Mouse (Mus musculus) forebrain, embryonic 13.5 days (tissue): ENCODE measurements at regions not wholly inside any gene's neighbourhood (a gene's known extent, or its start where the extent isn't known, plus 50 kb on each side); places are given as distances from the start of the nearest gene placed in this dataset.

ENCODE experiments used
- ATAC-seq: fragments of 200-750 bp; cut with Nextera tagmentation; 2 replicates; pipeline ENCODE4 v1.8.0; 2017
- H3K27ac ChIP-seq: fragments of 300-500 bp; sonication (generic); 2 replicates; pipeline ENCODE4 v1.5.1; 2015; ENCODE audit warnings: inconsistent platforms, mild to moderate bottlenecking, moderate library complexity
- H3K27me3 ChIP-seq: fragments of 300-500 bp; sonication (generic); 2 replicates; pipeline ENCODE4 v1.6.1; 2015; ENCODE audit warnings: mild to moderate bottlenecking, inconsistent platforms
- H3K36me3 ChIP-seq: fragments of 300-500 bp; sonication (generic); 2 replicates; pipeline ENCODE4 v1.6.1; 2015; ENCODE audit warnings: mild to moderate bottlenecking, inconsistent platforms; ENCODE audit not compliant: poor library complexity, severe bottlenecking
- H3K4me1 ChIP-seq: fragments of 300-500 bp; sonication (generic); 2 replicates; pipeline ENCODE4 v1.6.1; 2015; ENCODE audit warnings: inconsistent platforms
- H3K4me2 ChIP-seq: fragments of 300-500 bp; sonication (generic); 2 replicates; pipeline ENCODE4 v1.6.1; 2015; ENCODE audit warnings: inconsistent platforms, mild to moderate bottlenecking, moderate library complexity
- H3K4me3 ChIP-seq: fragments of 300-500 bp; sonication (generic); 2 replicates; pipeline ENCODE4 v1.5.1; 2015; ENCODE audit warnings: mild to moderate bottlenecking, inconsistent platforms
- H3K9ac ChIP-seq: fragments of 300-500 bp; sonication (generic); 2 replicates; pipeline ENCODE4 v1.6.1; 2015; ENCODE audit warnings: mild to moderate bottlenecking, inconsistent platforms
- H3K9me3 ChIP-seq: fragments of 300-500 bp; sonication (generic); replicated peaks from 2 replicates; pipeline ENCODE4 v1.6.1; 2016; ENCODE audit warnings: inconsistent platforms
- WGBS: fragments of 180-500 bp; shearing (Covaris S2); methylation state at CpG from one replicate; pipeline ENCODE4 v1.1.7; 2015; 5-methylcytosine and 5-hydroxymethylcytosine counted together

GRCm38 (mm10) chr10:98837289-98838181 is 76.7 kb upstream of the Atp2b1 start:
- H3K4me2 ChIP-seq, result no peak overlapping the region
- H3K27ac ChIP-seq, result no peak overlapping the region
- 80% methylated on average over 16 of the region's 16 CpGs for WGBS
- H3K36me3 ChIP-seq, result no peaks in the 10 kb centered on the region
- no peak overlapping the region for H3K4me3 ChIP-seq
- ATAC-seq, result no peak
- H3K9me3 ChIP-seq, result 0 out of 2 replicates have a peak, but pooled peaks cover 8% of the 10 kb centered on the region
- H3K4me1 ChIP-seq, result no peaks in the 10 kb centered on the region
- no peak overlapping the region for H3K9ac ChIP-seq
- no peaks in the 10 kb centered on the region for H3K27me3 ChIP-seq

GRCm38 (mm10) chr10:98838926-98839679 is 75.1 kb upstream of the Atp2b1 start:
- Histone ChIP-seq H3K27me3 (no peaks in the 10 kb centered on the region), H3K27ac (no peak overlapping the region), H3K36me3 (no peaks in the 10 kb centered on the region), H3K9ac (no peak overlapping the region), H3K4me3 (no peak overlapping the region), H3K4me2 (no peak overlapping the region), H3K4me1 (no peaks in the 10 kb centered on the region), H3K9me3 (peaks cover 23% of the 10 kb centered on the region)
- ATAC-seq, result no peak
- 94% methylated on average over 8 of the region's 8 CpGs for WGBS

- no peak overlapping the region for H3K4me2 ChIP-seq
- ATAC-seq, result no peak
- WGBS, result 95% methylated on average over 11 of the region's 11 CpGs
Measured at GRCm38 (mm10) chr10:98839963-98840362, 74.2 kb upstream of the Atp2b1 start.

GRCm38 (mm10) chr10:98840411-98840810 is 73.8 kb upstream of the Atp2b1 start:
- no peak overlapping the region for H3K9ac ChIP-seq
- no peak overlapping the region for H3K4me3 ChIP-seq
- no peaks in the 10 kb centered on the region for H3K27me3 ChIP-seq
- no peak overlapping the region for H3K27ac ChIP-seq
- ATAC-seq, result no peak
- H3K36me3 ChIP-seq, result no peaks in the 10 kb centered on the region
- no peaks in the 10 kb centered on the region for H3K4me1 ChIP-seq
- H3K9me3 ChIP-seq, result peaks cover 25% of the 10 kb centered on the region
- 97% methylated on average over 8 of the region's 8 CpGs for WGBS
- no peak overlapping the region for H3K4me2 ChIP-seq

More at GRCm38 (mm10) chr10:98839963-98840362, 74.2 kb upstream of the Atp2b1 start:
- Histone ChIP-seq H3K36me3 (no peaks in the 10 kb centered on the region), H3K27ac (no peak overlapping the region), H3K27me3 (no peaks in the 10 kb centered on the region), H3K9me3 (peaks cover 24% of the 10 kb centered on the region), H3K4me3 (no peak overlapping the region), H3K4me1 (no peaks in the 10 kb centered on the region), H3K9ac (no peak overlapping the region)

- H3K4me1 ChIP-seq, result no peaks in the 10 kb centered on the region
- ATAC-seq, result no peak
- no peaks in the 10 kb centered on the region for H3K27me3 ChIP-seq
- WGBS, result 90% methylated on average over 13 of the region's 13 CpGs
- H3K36me3 ChIP-seq, result no peaks in the 10 kb centered on the region
- H3K9ac ChIP-seq, result no peak overlapping the region
- H3K9me3 ChIP-seq, result peaks cover 28% of the 10 kb centered on the region
- no peak overlapping the region for H3K27ac ChIP-seq
- no peak overlapping the region for H3K4me2 ChIP-seq
- no peak overlapping the region for H3K4me3 ChIP-seq
Measured at GRCm38 (mm10) chr10:98840957-98841831, 73.0 kb upstream of the Atp2b1 start.

- H3K4me1 ChIP-seq, result no peaks in the 10 kb centered on the region
- H3K4me3 ChIP-seq, result no peak overlapping the region
- no peak overlapping the region for H3K27ac ChIP-seq
- no peaks in the 10 kb centered on the region for H3K36me3 ChIP-seq
- H3K9me3 ChIP-seq, result peaks cover 28% of the 10 kb centered on the region
- H3K9ac ChIP-seq, result no peak overlapping the region
- ATAC-seq, result no peak
- WGBS, result 88% methylated on average over 3 of the region's 3 CpGs
- no peaks in the 10 kb centered on the region for H3K27me3 ChIP-seq
- H3K4me2 ChIP-seq, result no peak overlapping the region
Measured at GRCm38 (mm10) chr10:98841860-98842259, 72.3 kb upstream of the Atp2b1 start.

- Histone ChIP-seq H3K36me3 (no peaks in the 10 kb centered on the region), H3K4me3 (no peak overlapping the region), H3K27ac (no peak overlapping the region), H3K9ac (no peak overlapping the region), H3K9me3 (peaks cover 28% of the 10 kb centered on the region), H3K4me2 (no peak overlapping the region), H3K4me1 (no peaks in the 10 kb centered on the region), H3K27me3 (no peaks in the 10 kb centered on the region)
- WGBS, result 88% methylated on average over 1 of the region's 1 CpGs
- no peak for ATAC-seq
Measured at GRCm38 (mm10) chr10:98842721-98843120, 71.5 kb upstream of the Atp2b1 start.

- Histone ChIP-seq H3K27ac (no peak overlapping the region), H3K9ac (no peak overlapping the region), H3K4me1 (no peaks in the 10 kb centered on the region), H3K4me3 (no peak overlapping the region), H3K4me2 (no peak overlapping the region), H3K27me3 (no peaks in the 10 kb centered on the region), H3K9me3 (peaks cover 4% of the 10 kb centered on the region; the same call in 1 of the 2 replicates), H3K36me3 (no peaks in the 10 kb centered on the region)
- 89% methylated on average over 3 of the region's 3 CpGs for WGBS
- ATAC-seq, result no peak
Measured at GRCm38 (mm10) chr10:98849851-98850250, 64.4 kb upstream of the Atp2b1 start.

GRCm38 (mm10) chr10:98857395-98857794 is 56.8 kb upstream of the Atp2b1 start:
- no peak overlapping the region for H3K4me3 ChIP-seq
- no peak for ATAC-seq
- H3K27ac ChIP-seq, result no peak overlapping the region
- H3K4me2 ChIP-seq, result no peak overlapping the region
- H3K4me1 ChIP-seq, result no peaks in the 10 kb centered on the region
- H3K9ac ChIP-seq, result no peak overlapping the region
- no peaks in the 10 kb centered on the region for H3K9me3 ChIP-seq
- WGBS, result 66% methylated on average over 3 of the region's 3 CpGs
- H3K36me3 ChIP-seq, result no peaks in the 10 kb centered on the region
- no peaks in the 10 kb centered on the region for H3K27me3 ChIP-seq

- H3K36me3 ChIP-seq, result no peaks in the 10 kb centered on the region
- no peaks in the 10 kb centered on the region for H3K4me1 ChIP-seq
- H3K9ac ChIP-seq, result no peak overlapping the region
- no peaks in the 10 kb centered on the region for H3K27me3 ChIP-seq
- no peak overlapping the region for H3K27ac ChIP-seq
- no peak overlapping the region for H3K4me2 ChIP-seq
- ATAC-seq, result no peak
- WGBS, result 90% methylated on average over 10 of the region's 10 CpGs
- no peak overlapping the region for H3K4me3 ChIP-seq
- H3K9me3 ChIP-seq, result no peaks in the 10 kb centered on the region
Measured at GRCm38 (mm10) chr10:98861521-98861920, 52.7 kb upstream of the Atp2b1 start.

GRCm38 (mm10) chr10:98862712-98863111 is 51.5 kb upstream of the Atp2b1 start:
- H3K4me1 ChIP-seq, result no peaks in the 10 kb centered on the region
- no peak for ATAC-seq
- WGBS, result 90% methylated on average over 4 of the region's 4 CpGs
- no peak overlapping the region for H3K9ac ChIP-seq
- H3K9me3 ChIP-seq, result no peaks in the 10 kb centered on the region
- no peak overlapping the region for H3K4me3 ChIP-seq
- H3K4me2 ChIP-seq, result no peak overlapping the region
- H3K27ac ChIP-seq, result no peak overlapping the region
- H3K36me3 ChIP-seq, result no peaks in the 10 kb centered on the region
- no peaks in the 10 kb centered on the region for H3K27me3 ChIP-seq

- ATAC-seq, result no peak
- Histone ChIP-seq H3K4me3 (no peak overlapping the region), H3K4me2 (no peak overlapping the region), H3K9me3 (no peaks in the 10 kb centered on the region), H3K9ac (no peak overlapping the region), H3K36me3 (no peaks in the 10 kb centered on the region), H3K27me3 (no peaks in the 10 kb centered on the region), H3K27ac (no peak overlapping the region), H3K4me1 (no peaks in the 10 kb centered on the region)
- 82% methylated on average over 5 of the region's 5 CpGs for WGBS
Measured at GRCm38 (mm10) chr10:98864384-98864783, 49.8 kb upstream of the Atp2b1 start.
